Mouse (Mus musculus): ENCODE measurements around the gene Dgkg. TPM values are rescaled to one million over a fixed set of nuclear protein-coding genes. Genes with fewer than 3 reads are reported as not detected.

The Dgkg gene
- total and polyA plus RNA-seq, 2 experiments from 2014 or later, result 12.0 to 15.8 TPM

GRCm38 (mm10) chr16:22618424-22619056 is 38.5 kb downstream of the Dgkg start:
- no peak overlapping the region for H3K27ac ChIP-seq (ENCODE audit: low read depth, low read length)
- no peaks in the 10 kb centered on the region for H3K27me3 ChIP-seq (ENCODE audit: insufficient read depth, low read length)
- ATAC-seq (peak; percentile 79), DNase-seq (peak; percentile 32)
- no peaks in the 10 kb centered on the region for H3K36me3 ChIP-seq (ENCODE audit: insufficient read depth)
- TF ChIP-seq CTCF (IDR thresholded peaks at IDR 0.05; ENCODE audit: low read depth), result no peak
- 75% methylated on average over 8 of the region's 8 CpGs for WGBS
- no peaks in the 10 kb centered on the region; the same call in 1 of the 2 replicates for H3K4me1 ChIP-seq (ENCODE audit: insufficient read depth)
- no peaks in the 10 kb centered on the region for H3K9me3 ChIP-seq (ENCODE audit: low read length)
- no peak overlapping the region for H3K4me2 ChIP-seq (ENCODE audit: low read depth)
- H3K9ac ChIP-seq, result no peak overlapping the region
- H3K4me3 ChIP-seq (ENCODE audit: low read depth, low read length), result no peak overlapping the region

- H3K9ac ChIP-seq, result no peak overlapping the region
- no peaks in the 10 kb centered on the region for H3K27me3 ChIP-seq (ENCODE audit: insufficient read depth, low read length)
- no peak for DNase-seq
- no peak overlapping the region for H3K27ac ChIP-seq (ENCODE audit: low read depth, low read length)
- H3K4me2 ChIP-seq (ENCODE audit: low read depth), result no peak overlapping the region
- H3K4me3 ChIP-seq (ENCODE audit: low read depth, low read length), result no peak overlapping the region
- no peaks in the 10 kb centered on the region for H3K9me3 ChIP-seq (ENCODE audit: low read length)
- ATAC-seq, result no peak
- no peaks in the 10 kb centered on the region for H3K36me3 ChIP-seq (ENCODE audit: insufficient read depth)
- TF ChIP-seq CTCF (IDR thresholded peaks at IDR 0.05; ENCODE audit: low read depth), result no peak
- H3K4me1 ChIP-seq (ENCODE audit: insufficient read depth), result no peaks in the 10 kb centered on the region
- WGBS, result 88% methylated on average over 4 of the region's 4 CpGs
Measured at GRCm38 (mm10) chr16:22615805-22616204, 41.2 kb downstream of the Dgkg start.

GRCm38 (mm10) chr16:22613186-22614073 is 43.6 kb downstream of the Dgkg start:
- 59% methylated on average over 9 of the region's 9 CpGs for WGBS
- peak; percentile 14 for DNase-seq
- Histone ChIP-seq H3K36me3 (ENCODE audit: insufficient read depth) (no peaks in the 10 kb centered on the region), H3K27ac (ENCODE audit: low read depth, low read length) (0 out of 2 replicates have a peak overlapping the region, but pooled peaks have one; percentile 5), H3K27me3 (ENCODE audit: insufficient read depth, low read length) (no peaks in the 10 kb centered on the region), H3K9me3 (ENCODE audit: low read length) (no peaks in the 10 kb centered on the region), H3K4me2 (ENCODE audit: low read depth) (no peak overlapping the region), H3K9ac (no peak overlapping the region), H3K4me3 (ENCODE audit: low read depth, low read length) (no peak overlapping the region), H3K4me1 (ENCODE audit: insufficient read depth) (no peaks in the 10 kb centered on the region)
- peak; percentile 78 for ATAC-seq
- no peak for TF ChIP-seq CTCF (IDR thresholded peaks at IDR 0.05; ENCODE audit: low read depth)

GRCm38 (mm10) chr16:22608046-22608445 is 49.0 kb downstream of the Dgkg start:
- H3K4me2 ChIP-seq (ENCODE audit: low read depth), result no peak overlapping the region
- 37% methylated on average over 6 of the region's 6 CpGs for WGBS
- H3K4me1 ChIP-seq (ENCODE audit: insufficient read depth), result no peaks in the 10 kb centered on the region
- no peak for TF ChIP-seq CTCF (IDR thresholded peaks at IDR 0.05; ENCODE audit: low read depth)
- no peaks in the 10 kb centered on the region for H3K9me3 ChIP-seq (ENCODE audit: low read length)
- DNase-seq (no peak), ATAC-seq (no peak)
- H3K27ac ChIP-seq (ENCODE audit: low read depth, low read length), result no peak overlapping the region
- no peak overlapping the region for H3K9ac ChIP-seq
- no peak overlapping the region for H3K4me3 ChIP-seq (ENCODE audit: low read depth, low read length)
- H3K36me3 ChIP-seq (ENCODE audit: insufficient read depth), result no peaks in the 10 kb centered on the region
- no peaks in the 10 kb centered on the region for H3K27me3 ChIP-seq (ENCODE audit: insufficient read depth, low read length)

- WGBS, result 92% methylated on average over 4 of the region's 4 CpGs
- no peak for DNase-seq
- ATAC-seq, result no peak
- no peak overlapping the region for H3K27ac ChIP-seq (ENCODE audit: low read depth, low read length)
- no peak overlapping the region for H3K4me3 ChIP-seq (ENCODE audit: low read depth, low read length)
- H3K9ac ChIP-seq, result no peak overlapping the region
- no peaks in the 10 kb centered on the region for H3K36me3 ChIP-seq (ENCODE audit: insufficient read depth)
- TF ChIP-seq CTCF (IDR thresholded peaks at IDR 0.05; ENCODE audit: low read depth), result no peak
- no peaks in the 10 kb centered on the region for H3K27me3 ChIP-seq (ENCODE audit: insufficient read depth, low read length)
- H3K4me1 ChIP-seq (ENCODE audit: insufficient read depth), result no peaks in the 10 kb centered on the region
- H3K9me3 ChIP-seq (ENCODE audit: low read length), result no peaks in the 10 kb centered on the region
- no peak overlapping the region for H3K4me2 ChIP-seq (ENCODE audit: low read depth)
Measured at GRCm38 (mm10) chr16:22606989-22607388, 50.0 kb downstream of the Dgkg start.

GRCm38 (mm10) chr16:22602399-22602798 is 54.6 kb downstream of the Dgkg start:
- no peak for TF ChIP-seq CTCF (IDR thresholded peaks at IDR 0.05; ENCODE audit: low read depth)
- 84% methylated on average over 9 of the region's 9 CpGs for WGBS
- H3K9ac ChIP-seq, result no peak overlapping the region
- ATAC-seq, result no peak
- no peak overlapping the region for H3K4me2 ChIP-seq (ENCODE audit: low read depth)
- H3K9me3 ChIP-seq (ENCODE audit: low read length), result no peaks in the 10 kb centered on the region
- no peaks in the 10 kb centered on the region for H3K36me3 ChIP-seq (ENCODE audit: insufficient read depth)
- no peak overlapping the region for H3K4me3 ChIP-seq (ENCODE audit: low read depth, low read length)
- no peaks in the 10 kb centered on the region for H3K27me3 ChIP-seq (ENCODE audit: insufficient read depth, low read length)
- DNase-seq, result no peak
- H3K4me1 ChIP-seq (ENCODE audit: insufficient read depth), result no peaks in the 10 kb centered on the region
- H3K27ac ChIP-seq (ENCODE audit: low read depth, low read length), result no peak overlapping the region

- Histone ChIP-seq H3K4me3 (ENCODE audit: low read depth, low read length) (no peak overlapping the region), H3K4me2 (ENCODE audit: low read depth) (no peak overlapping the region), H3K4me1 (ENCODE audit: insufficient read depth) (no peaks in the 10 kb centered on the region), H3K36me3 (ENCODE audit: insufficient read depth) (no peaks in the 10 kb centered on the region), H3K9me3 (ENCODE audit: low read length) (no peaks in the 10 kb centered on the region), H3K9ac (no peak overlapping the region), H3K27ac (ENCODE audit: low read depth, low read length) (no peak overlapping the region), H3K27me3 (ENCODE audit: insufficient read depth, low read length) (no peaks in the 10 kb centered on the region)
- whole genome bisulfite sequencing, result 87% methylated on average over 3 of the region's 3 CpGs
- DNase-seq (no peak), ATAC-seq (no peak)
- no peak for TF ChIP-seq CTCF (IDR thresholded peaks at IDR 0.05; ENCODE audit: low read depth)
Measured at GRCm38 (mm10) chr16:22601756-22602155, 55.3 kb downstream of the Dgkg start.
